Mouse (Mus musculus): ENCODE data around the gene Pcbd2. TPM values are rescaled to one million over a fixed set of nuclear protein-coding genes. Genes with fewer than 3 reads are reported as not detected.
A peak's percentile ranks its signal among the peaks of the same experiment; 100 is the strongest.

Pcbd2 gene
- total and polyA plus RNA-seq, 2 experiments from 2014 or later = 8.6 to 30.6 TPM

GRCm38 (mm10) chr13:55754380-55754779 is 27.2 kb downstream of the Pcbd2 start:
- DNase-seq (ENCODE audit: low spot score) (no peak), ATAC-seq (ENCODE audit: low FRiP score) (no peak)
- Histone ChIP-seq H3K9ac (replicated peaks; ENCODE audit: low read length, poor library complexity, severe bottlenecking) (no peak overlapping the region), H3K4me3 (ENCODE audit: low read depth, low read length) (no peak overlapping the region), H3K9me3 (ENCODE audit: low read length) (no peaks in the 10 kb centered on the region), H3K4me1 (ENCODE audit: insufficient read depth, low read length) (no peaks in the 10 kb centered on the region), H3K27me3 (ENCODE audit: insufficient read depth, low read length) (no peaks in the 10 kb centered on the region), H3K27ac (ENCODE audit: low read depth, low read length) (no peak overlapping the region), H3K4me2 (ENCODE audit: low read depth, low read length, poor library complexity, severe bottlenecking) (no peak overlapping the region), H3K36me3 (ENCODE audit: insufficient read depth, low read length) (no peaks in the 10 kb centered on the region)
- TF ChIP-seq CTCF (IDR thresholded peaks at IDR 0.05) = no peak
- 72% methylated on average over 13 of the region's 13 CpGs for WGBS

- H3K9me3 ChIP-seq (ENCODE audit: low read length) = no peaks in the 10 kb centered on the region
- no peaks in the 10 kb centered on the region for H3K27me3 ChIP-seq (ENCODE audit: insufficient read depth, low read length)
- no peak for ATAC-seq (ENCODE audit: low FRiP score)
- DNase-seq (ENCODE audit: low spot score) = no peak
- H3K4me3 ChIP-seq (ENCODE audit: low read depth, low read length) = no peak overlapping the region
- no peak overlapping the region for H3K4me2 ChIP-seq (ENCODE audit: low read depth, low read length, poor library complexity, severe bottlenecking)
- H3K36me3 ChIP-seq (ENCODE audit: insufficient read depth, low read length) = no peaks in the 10 kb centered on the region
- WGBS = 47% methylated on average over 8 of the region's 8 CpGs
- TF ChIP-seq CTCF (IDR thresholded peaks at IDR 0.05) = no peak
- no peaks in the 10 kb centered on the region for H3K4me1 ChIP-seq (ENCODE audit: insufficient read depth, low read length)
- no peak overlapping the region for H3K27ac ChIP-seq (ENCODE audit: low read depth, low read length)
- no peak overlapping the region for H3K9ac ChIP-seq (replicated peaks; ENCODE audit: low read length, poor library complexity, severe bottlenecking)
Observed at GRCm38 (mm10) chr13:55756789-55757188, 29.6 kb downstream of the Pcbd2 start.

GRCm38 (mm10) chr13:55757645-55758044 is 30.5 kb downstream of the Pcbd2 start:
- no peaks in the 10 kb centered on the region for H3K9me3 ChIP-seq (ENCODE audit: low read length)
- no peak overlapping the region for H3K9ac ChIP-seq (replicated peaks; ENCODE audit: low read length, poor library complexity, severe bottlenecking)
- TF ChIP-seq CTCF (IDR thresholded peaks at IDR 0.05) = peak; percentile 42; the same call in 1 of the 2 replicates
- no peak overlapping the region for H3K4me3 ChIP-seq (ENCODE audit: low read depth, low read length)
- ATAC-seq (ENCODE audit: low FRiP score) = no peak
- H3K27me3 ChIP-seq (ENCODE audit: insufficient read depth, low read length) = no peaks in the 10 kb centered on the region
- H3K27ac ChIP-seq (ENCODE audit: low read depth, low read length) = no peak overlapping the region
- no peaks in the 10 kb centered on the region for H3K4me1 ChIP-seq (ENCODE audit: insufficient read depth, low read length)
- H3K36me3 ChIP-seq (ENCODE audit: insufficient read depth, low read length) = no peaks in the 10 kb centered on the region
- peak; percentile 13 for DNase-seq (ENCODE audit: low spot score)
- no peak overlapping the region for H3K4me2 ChIP-seq (ENCODE audit: low read depth, low read length, poor library complexity, severe bottlenecking)
- WGBS = 92% methylated on average over 6 of the region's 6 CpGs

GRCm38 (mm10) chr13:55760576-55760975 is 33.4 kb downstream of the Pcbd2 start:
- Histone ChIP-seq H3K4me3 (ENCODE audit: low read depth, low read length) (no peak overlapping the region), H3K4me1 (ENCODE audit: insufficient read depth, low read length) (no peaks in the 10 kb centered on the region), H3K4me2 (ENCODE audit: low read depth, low read length, poor library complexity, severe bottlenecking) (no peak overlapping the region), H3K27ac (ENCODE audit: low read depth, low read length) (no peak overlapping the region), H3K9me3 (ENCODE audit: low read length) (no peaks in the 10 kb centered on the region), H3K27me3 (ENCODE audit: insufficient read depth, low read length) (no peaks in the 10 kb centered on the region), H3K9ac (replicated peaks; ENCODE audit: low read length, poor library complexity, severe bottlenecking) (no peak overlapping the region), H3K36me3 (ENCODE audit: insufficient read depth, low read length) (no peaks in the 10 kb centered on the region)
- DNase-seq (ENCODE audit: low spot score) (no peak), ATAC-seq (ENCODE audit: low FRiP score) (no peak)
- WGBS = 44% methylated on average over 10 of the region's 10 CpGs
- no peak for TF ChIP-seq CTCF (IDR thresholded peaks at IDR 0.05)

- Histone ChIP-seq H3K9ac (replicated peaks; ENCODE audit: low read length, poor library complexity, severe bottlenecking) (no peak overlapping the region), H3K27ac (ENCODE audit: low read depth, low read length) (no peak overlapping the region), H3K4me3 (ENCODE audit: low read depth, low read length) (no peak overlapping the region), H3K9me3 (ENCODE audit: low read length) (no peaks in the 10 kb centered on the region), H3K27me3 (ENCODE audit: insufficient read depth, low read length) (no peaks in the 10 kb centered on the region), H3K4me1 (ENCODE audit: insufficient read depth, low read length) (no peaks in the 10 kb centered on the region), H3K4me2 (ENCODE audit: low read depth, low read length, poor library complexity, severe bottlenecking) (no peak overlapping the region), H3K36me3 (ENCODE audit: insufficient read depth, low read length) (no peaks in the 10 kb centered on the region)
- 80% methylated on average over 10 of the region's 10 CpGs for WGBS
- no peak for ATAC-seq (ENCODE audit: low FRiP score)
- no peak for DNase-seq (ENCODE audit: low spot score)
- no peak for TF ChIP-seq CTCF (IDR thresholded peaks at IDR 0.05)
Observed at GRCm38 (mm10) chr13:55761486-55761885, 34.3 kb downstream of the Pcbd2 start.

- ATAC-seq (ENCODE audit: low FRiP score) = no peak
- TF ChIP-seq CTCF (IDR thresholded peaks at IDR 0.05) = no peak
- Histone ChIP-seq H3K9me3 (ENCODE audit: low read length) (no peaks in the 10 kb centered on the region), H3K9ac (replicated peaks; ENCODE audit: low read length, poor library complexity, severe bottlenecking) (no peak overlapping the region), H3K36me3 (ENCODE audit: insufficient read depth, low read length) (no peaks in the 10 kb centered on the region), H3K4me1 (ENCODE audit: insufficient read depth, low read length) (no peaks in the 10 kb centered on the region), H3K4me2 (ENCODE audit: low read depth, low read length, poor library complexity, severe bottlenecking) (no peak overlapping the region), H3K4me3 (ENCODE audit: low read depth, low read length) (no peak overlapping the region), H3K27ac (ENCODE audit: low read depth, low read length) (no peak overlapping the region), H3K27me3 (ENCODE audit: insufficient read depth, low read length) (no peaks in the 10 kb centered on the region)
- WGBS = 85% methylated on average over 7 of the region's 7 CpGs
- DNase-seq (ENCODE audit: low spot score) = no peak
Observed at GRCm38 (mm10) chr13:55774352-55774751, 47.2 kb downstream of the Pcbd2 start.
